Mouse (Mus musculus): Measurements from ENCODE around the gene Cdkal1. TPM values are rescaled to one million over a fixed set of nuclear protein-coding genes. Genes with fewer than 3 reads are reported as not detected.

The Cdkal1 gene
- polyA plus RNA-seq, 1 experiment = 1.2 TPM

DNA sequence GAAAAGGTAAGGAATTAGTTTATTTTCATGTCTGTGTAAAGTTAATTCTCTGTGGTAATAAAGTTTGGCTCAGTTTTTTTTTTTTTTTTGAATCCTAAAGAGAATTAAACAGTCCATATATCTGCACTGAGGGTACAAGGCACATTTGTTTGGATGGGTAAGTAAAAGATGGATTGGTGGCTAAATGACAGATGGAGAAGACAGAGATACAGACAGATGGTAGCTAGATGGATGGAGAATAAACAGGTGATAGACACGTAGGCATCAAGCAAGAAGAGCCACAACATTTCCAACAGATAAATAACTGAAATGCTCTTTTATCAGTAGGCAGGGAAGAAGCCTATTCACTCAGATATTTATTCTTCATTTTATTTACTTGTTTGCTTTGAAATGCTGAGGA, 381.7 kb downstream of the Cdkal1 start:
- no peak overlapping the region for H3K27ac ChIP-seq (ENCODE audit: insufficient read depth, low read length)
- 94% methylated on average over 1 of the region's 1 CpGs for WGBS
- DNase-seq (ENCODE audit: low read depth in 1 of 2, low spot score in 2 of 2) = no peak

DNA sequence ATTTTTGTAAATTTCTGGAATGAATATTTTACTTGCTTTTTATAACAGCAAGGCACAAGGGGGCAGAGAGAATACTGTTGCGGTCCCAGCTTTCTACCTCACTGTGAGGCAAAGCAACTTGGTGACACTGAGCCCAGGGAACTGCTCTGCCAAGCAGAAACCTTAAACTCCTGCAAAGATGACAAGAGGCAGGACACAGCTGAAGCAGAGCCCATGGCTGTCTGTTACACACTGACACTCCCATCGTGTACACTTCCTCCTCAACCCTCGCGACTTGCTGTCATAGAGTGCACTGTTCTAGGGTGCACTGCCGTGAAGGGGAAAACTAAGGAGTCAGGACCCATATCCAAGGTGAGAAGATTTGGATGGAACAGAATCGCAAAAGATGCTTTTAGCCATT, 393.2 kb downstream of the Cdkal1 start:
- WGBS = 74% methylated on average over 6 of the region's 6 CpGs
- no peak overlapping the region for H3K4me3 ChIP-seq (ENCODE audit: extremely low read depth, insufficient read depth, insufficient read length)

More for the DNA sequence above, 381.7 kb downstream of the Cdkal1 start:
- no peak for TF ChIP-seq POLR2A (IDR thresholded peaks at IDR 0.05; ENCODE audit: low read depth, low read length)
- TF ChIP-seq CTCF (IDR thresholded peaks at IDR 0.05; ENCODE audit: extremely low read depth, insufficient read depth, insufficient read length, insufficient replicate concordance) = no peak
- no peaks in the 10 kb centered on the region for H3K27me3 ChIP-seq (ENCODE audit: control insufficient read depth, insufficient read depth, low read length)
- no peak overlapping the region for H3K4me3 ChIP-seq (ENCODE audit: extremely low read depth, insufficient read depth, insufficient read length)
- H3K36me3 ChIP-seq (ENCODE audit: control insufficient read depth, insufficient read depth, low read length) = no peaks in the 10 kb centered on the region; the same call in 1 of the 2 replicates
- H3K4me1 ChIP-seq (ENCODE audit: control insufficient read depth, insufficient read depth, insufficient read length) = no peaks in the 10 kb centered on the region

DNA sequence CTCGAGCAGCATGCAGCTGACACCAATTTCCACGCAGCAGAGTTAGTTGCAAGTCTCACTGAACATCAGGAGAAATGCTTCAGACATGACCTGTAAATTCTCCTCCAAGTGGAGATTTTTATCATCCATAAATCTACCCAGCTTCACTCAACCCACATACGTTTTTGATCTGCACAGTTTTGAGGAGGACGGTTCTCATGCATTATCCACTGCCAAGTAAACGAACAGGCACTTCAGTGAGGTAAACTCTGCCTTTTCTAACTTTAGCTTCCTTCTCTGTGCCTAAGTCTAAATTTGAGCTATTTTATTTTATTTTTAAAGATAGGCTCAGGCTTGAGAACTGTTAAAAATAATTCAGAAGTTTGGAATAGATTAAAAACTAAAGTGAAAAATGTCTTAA, 394.7 kb downstream of the Cdkal1 start:
- no peak for TF ChIP-seq POLR2A (IDR thresholded peaks at IDR 0.05; ENCODE audit: low read depth, low read length)
- no peak for TF ChIP-seq CTCF (IDR thresholded peaks at IDR 0.05; ENCODE audit: extremely low read depth, insufficient read depth, insufficient read length, insufficient replicate concordance)
- Histone ChIP-seq H3K27me3 (ENCODE audit: control insufficient read depth, insufficient read depth, low read length) (no peaks in the 10 kb centered on the region), H3K27ac (ENCODE audit: insufficient read depth, low read length) (no peak overlapping the region), H3K36me3 (ENCODE audit: control insufficient read depth, insufficient read depth, low read length) (no peaks in the 10 kb centered on the region), H3K4me1 (ENCODE audit: control insufficient read depth, insufficient read depth, insufficient read length) (no peaks in the 10 kb centered on the region), H3K4me3 (ENCODE audit: extremely low read depth, insufficient read depth, insufficient read length) (no peak overlapping the region)
- DNase-seq (ENCODE audit: low read depth in 1 of 2, low spot score in 2 of 2) = no peak
- WGBS = 75% methylated on average over 5 of the region's 5 CpGs

More for the DNA sequence above, 393.2 kb downstream of the Cdkal1 start:
- Histone ChIP-seq H3K27me3 (ENCODE audit: control insufficient read depth, insufficient read depth, low read length) (no peaks in the 10 kb centered on the region), H3K27ac (ENCODE audit: insufficient read depth, low read length) (no peak overlapping the region), H3K36me3 (ENCODE audit: control insufficient read depth, insufficient read depth, low read length) (no peaks in the 10 kb centered on the region), H3K4me1 (ENCODE audit: control insufficient read depth, insufficient read depth, insufficient read length) (no peaks in the 10 kb centered on the region)
- DNase-seq (ENCODE audit: low read depth in 1 of 2, low spot score in 2 of 2) = no peak
- no peak for TF ChIP-seq POLR2A (IDR thresholded peaks at IDR 0.05; ENCODE audit: low read depth, low read length)
- no peak for TF ChIP-seq CTCF (IDR thresholded peaks at IDR 0.05; ENCODE audit: extremely low read depth, insufficient read depth, insufficient read length, insufficient replicate concordance)

DNA sequence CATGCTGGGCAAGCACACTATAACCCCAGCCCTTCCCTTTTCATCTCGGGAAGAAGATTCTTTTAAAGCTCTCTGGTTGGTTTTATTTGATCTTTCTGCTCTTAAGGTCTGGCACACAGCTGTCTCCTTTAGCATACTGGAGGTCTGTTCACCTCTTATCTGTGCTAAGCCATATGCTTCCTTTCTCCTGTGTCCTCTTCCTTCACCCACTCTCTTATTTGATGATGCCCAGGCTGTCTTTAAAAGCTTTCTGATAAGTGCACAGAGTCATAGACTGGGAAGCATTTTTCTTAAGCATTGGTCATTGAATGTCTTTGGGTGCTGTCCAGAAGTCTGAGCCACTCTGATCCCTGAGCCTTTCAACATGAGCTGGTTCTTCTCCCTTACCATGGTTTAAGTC, 397.1 kb downstream of the Cdkal1 start:
- Histone ChIP-seq H3K4me3 (ENCODE audit: extremely low read depth, insufficient read depth, insufficient read length) (no peak overlapping the region), H3K36me3 (ENCODE audit: control insufficient read depth, insufficient read depth, low read length) (no peaks in the 10 kb centered on the region), H3K27ac (ENCODE audit: insufficient read depth, low read length) (no peak overlapping the region), H3K4me1 (ENCODE audit: control insufficient read depth, insufficient read depth, insufficient read length) (no peaks in the 10 kb centered on the region), H3K27me3 (ENCODE audit: control insufficient read depth, insufficient read depth, low read length) (no peaks in the 10 kb centered on the region)
- 50% methylated on average over 1 of the region's 1 CpGs for WGBS
- DNase-seq (ENCODE audit: low read depth in 1 of 2, low spot score in 2 of 2) = no peak
- TF ChIP-seq POLR2A (IDR thresholded peaks at IDR 0.05; ENCODE audit: low read depth, low read length) = no peak

DNA sequence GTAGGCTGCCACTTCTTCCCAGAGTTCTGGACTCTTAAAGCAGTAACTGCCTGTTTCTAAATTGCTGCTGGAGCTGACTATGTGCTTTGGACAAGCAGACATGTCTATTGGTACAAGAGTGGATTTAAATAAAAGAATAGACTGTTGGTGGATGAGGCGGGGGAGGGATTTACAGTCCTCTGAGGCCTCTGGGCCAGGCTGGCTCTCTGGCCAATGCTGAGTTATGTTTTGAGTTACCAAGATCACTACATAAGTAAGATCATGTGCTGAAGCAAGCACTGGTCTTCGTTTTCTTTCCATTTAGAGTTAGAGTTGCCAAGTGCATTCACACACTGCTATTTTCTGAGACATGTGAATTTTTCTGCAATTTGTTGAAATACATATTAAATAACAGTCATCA, 418.4 kb downstream of the Cdkal1 start:
- H3K27me3 ChIP-seq (ENCODE audit: control insufficient read depth, insufficient read depth, low read length) = no peaks in the 10 kb centered on the region
- 94% methylated on average over 2 of the region's 2 CpGs for WGBS
- TF ChIP-seq POLR2A (IDR thresholded peaks at IDR 0.05; ENCODE audit: low read depth, low read length) (no peak), CTCF (IDR thresholded peaks at IDR 0.05; ENCODE audit: extremely low read depth, insufficient read depth, insufficient read length, insufficient replicate concordance) (no peak)
- no peak for DNase-seq (ENCODE audit: low read depth in 1 of 2, low spot score in 2 of 2)
- no peaks in the 10 kb centered on the region for H3K4me1 ChIP-seq (ENCODE audit: control insufficient read depth, insufficient read depth, insufficient read length)
- H3K27ac ChIP-seq (ENCODE audit: insufficient read depth, low read length) = no peak overlapping the region
- no peak overlapping the region for H3K4me3 ChIP-seq (ENCODE audit: extremely low read depth, insufficient read depth, insufficient read length)
- no peaks in the 10 kb centered on the region for H3K36me3 ChIP-seq (ENCODE audit: control insufficient read depth, insufficient read depth, low read length)

DNA sequence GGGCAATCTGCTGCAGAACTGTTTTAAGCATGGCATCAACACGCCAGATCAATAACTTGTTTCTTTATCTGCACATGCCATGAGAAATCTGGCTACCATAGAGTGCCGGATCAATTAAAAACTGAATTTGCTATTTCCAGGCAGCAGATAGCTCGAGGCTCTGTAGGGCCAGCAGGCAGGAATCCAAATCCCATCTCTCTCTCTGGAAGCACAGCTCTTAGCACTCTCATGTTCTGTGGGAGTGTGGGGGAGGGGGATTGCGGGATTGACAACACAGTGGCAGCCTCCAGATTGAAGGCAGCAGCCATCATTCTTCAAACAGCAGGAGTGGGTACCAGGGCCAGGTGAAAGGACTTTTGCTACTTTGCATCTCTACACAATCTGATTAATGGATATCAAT, 420.7 kb downstream of the Cdkal1 start:
- Histone ChIP-seq H3K4me1 (ENCODE audit: control insufficient read depth, insufficient read depth, insufficient read length) (peaks cover 4% of the 10 kb centered on the region; the same call in 1 of the 2 replicates), H3K36me3 (ENCODE audit: control insufficient read depth, insufficient read depth, low read length) (no peaks in the 10 kb centered on the region), H3K27ac (ENCODE audit: insufficient read depth, low read length) (no peak overlapping the region), H3K4me3 (ENCODE audit: extremely low read depth, insufficient read depth, insufficient read length) (no peak overlapping the region), H3K27me3 (ENCODE audit: control insufficient read depth, insufficient read depth, low read length) (no peaks in the 10 kb centered on the region)
- 93% methylated on average over 4 of the region's 4 CpGs for WGBS
- TF ChIP-seq POLR2A (IDR thresholded peaks at IDR 0.05; ENCODE audit: low read depth, low read length) = no peak
- no peak for DNase-seq (ENCODE audit: low read depth in 1 of 2, low spot score in 2 of 2)

DNA sequence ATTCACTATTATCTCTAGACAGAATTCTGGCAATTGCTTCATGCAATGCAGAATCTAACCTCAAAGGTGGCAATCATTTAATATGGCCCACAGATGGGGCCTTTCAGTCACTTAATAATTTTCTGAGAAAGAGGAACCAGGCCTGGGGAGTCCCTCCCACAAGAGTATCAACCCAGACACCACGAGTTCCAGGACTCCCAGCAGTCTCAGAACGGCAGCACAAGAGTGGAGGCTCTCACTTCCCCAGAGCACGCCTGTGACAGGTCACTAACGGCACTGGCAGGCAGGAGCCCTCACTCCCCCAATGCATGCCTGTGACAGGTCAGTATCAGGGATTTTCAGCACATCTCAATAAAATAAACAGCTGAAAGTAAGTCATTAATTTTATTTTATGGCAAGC, 424.6 kb downstream of the Cdkal1 start:
- peak; percentile 18 to 26 for DNase-seq (ENCODE audit: low read depth in 1 of 2, low spot score in 2 of 2)
- Histone ChIP-seq H3K27me3 (ENCODE audit: control insufficient read depth, insufficient read depth, low read length) (no peaks in the 10 kb centered on the region), H3K4me1 (ENCODE audit: control insufficient read depth, insufficient read depth, insufficient read length) (peaks cover 4% of the 10 kb centered on the region; the same call in 1 of the 2 replicates), H3K36me3 (ENCODE audit: control insufficient read depth, insufficient read depth, low read length) (no peaks in the 10 kb centered on the region), H3K4me3 (ENCODE audit: extremely low read depth, insufficient read depth, insufficient read length) (no peak overlapping the region), H3K27ac (ENCODE audit: insufficient read depth, low read length) (no peak overlapping the region)
- TF ChIP-seq POLR2A (IDR thresholded peaks at IDR 0.05; ENCODE audit: low read depth, low read length) = no peak
- TF ChIP-seq CTCF (IDR thresholded peaks at IDR 0.05; ENCODE audit: extremely low read depth, insufficient read depth, insufficient read length, insufficient replicate concordance) = no peak
- 13% methylated on average over 4 of the region's 4 CpGs for WGBS
